Comparison of ENCODE assay signal across 21 mouse cellular contexts in genomic region chr6:134701211-134701602, GRCm38 (mm10).
DNase-seq lines count a peak whose midpoint lies in the region; ATAC-seq and TF ChIP-seq lines count a peak whose summit lies in the region.
"Had no signal": no experiment of that assay in that cellular context is flagged by ENCODE, and none has a peak within 500 bp of the region (broad histone marks: within the 10 kb centered on the region; RNA-seq: fewer than 3 reads in every experiment).

No protein-coding gene starts in this region.

- peaks cover 26% of the 10 kb centered on the region for H3K4me1 ChIP-seq in liver, adult 2 months (ENCODE audit: control insufficient read depth, insufficient read depth, low read length)
- peaks cover 6% of the 10 kb centered on the region for H3K4me1 ChIP-seq in thymus, adult 2 months (replicated peaks; ENCODE audit: control insufficient read depth, insufficient read depth, low read length)
- H3K4me1 ChIP-seq in intestine, embryonic 16.5 days (ENCODE audit: control insufficient read depth, insufficient read depth, low read length) = peaks cover 9% of the 10 kb centered on the region; the same call in 1 of the 2 replicates
- no peaks in the 10 kb centered on the region; the same call in 1 of the 2 replicates for H3K4me1 ChIP-seq in stomach, postnatal 0 days (replicated peaks; ENCODE audit: control insufficient read depth, insufficient read depth)
- H3K4me1 ChIP-seq: forebrain, embryonic 15.5 days; heart, embryonic 10.5 days; hindbrain, embryonic 15.5 days; neural tube, embryonic 15.5 days; stomach, embryonic 15.5 days had no signal

- no peaks in the 10 kb centered on the region for H3K36me3 ChIP-seq in liver, adult 2 months (ENCODE audit: control insufficient read depth, insufficient read depth, low read length)
- H3K36me3 ChIP-seq in thymus, adult 2 months (ENCODE audit: control insufficient read depth, insufficient read depth, low read length) = no peaks in the 10 kb centered on the region
- H3K36me3 ChIP-seq in intestine, embryonic 16.5 days (ENCODE audit: control insufficient read depth, insufficient read depth, low read length) = no peaks in the 10 kb centered on the region
- no peaks in the 10 kb centered on the region for H3K36me3 ChIP-seq in stomach, postnatal 0 days (ENCODE audit: control insufficient read depth, insufficient read depth, low read length)
- H3K36me3 ChIP-seq: embryonic facial prominence, embryonic 10.5 days; forebrain, embryonic 15.5 days; heart, embryonic 10.5 days; hindbrain, embryonic 15.5 days; stomach, embryonic 15.5 days had no signal

- TF ChIP-seq POLR2A in liver, adult 2 months (IDR thresholded peaks at IDR 0.05; ENCODE audit: extremely low read depth, insufficient read depth, low read length) = no peak
- TF ChIP-seq POLR2A in thymus, adult 2 months (IDR thresholded peaks at IDR 0.05; ENCODE audit: control insufficient read depth, extremely low read depth, insufficient read depth, low read length, poor library complexity) = no peak

- no peak for TF ChIP-seq CTCF in liver, adult 2 months (IDR thresholded peaks at IDR 0.05; ENCODE audit: low read depth, low read length)
- TF ChIP-seq CTCF in thymus, adult 2 months (IDR thresholded peaks at IDR 0.05; ENCODE audit: borderline replicate concordance, control insufficient read depth, extremely low read depth, insufficient read depth, low read length, poor library complexity) = no peak
- no peak for TF ChIP-seq CTCF in stomach, postnatal 0 days (IDR thresholded peaks at IDR 0.05; ENCODE audit: low read depth)

- no peak overlapping the region for H3K9ac ChIP-seq in liver, adult 2 months (ENCODE audit: low read depth, low read length)
- 0 out of 2 replicates have a peak overlapping the region, but pooled peaks have one; percentile 26 for H3K9ac ChIP-seq in intestine, embryonic 16.5 days (ENCODE audit: low read depth, low read length)
- no peak overlapping the region for H3K9ac ChIP-seq in stomach, postnatal 0 days (ENCODE audit: low read length)
- H3K9ac ChIP-seq: forebrain, embryonic 15.5 days; hindbrain, embryonic 15.5 days; neural tube, embryonic 15.5 days; stomach, embryonic 15.5 days had no signal

- WGBS in liver, adult 2 months = 56% methylated on average over 6 of the region's 6 CpGs
- 85% methylated on average over 6 of the region's 6 CpGs for WGBS in thymus, adult 2 months
- WGBS in intestine, embryonic 16.5 days = 78% methylated on average over 6 of the region's 6 CpGs
- WGBS in stomach, postnatal 0 days = 65% methylated on average over 6 of the region's 6 CpGs

- ATAC-seq in intestine, embryonic 16.5 days = peak; percentile 36; the same call in 1 of the 2 replicates
- peak; percentile 78 for ATAC-seq in stomach, postnatal 0 days (ENCODE audit: low FRiP score, low TSS enrichment)
- ATAC-seq: forebrain, embryonic 15.5 days had no signal

- H3K4me2 ChIP-seq in intestine, embryonic 16.5 days (ENCODE audit: low read depth, low read length) = no peak overlapping the region
- no peak overlapping the region for H3K4me2 ChIP-seq in stomach, postnatal 0 days (replicated peaks; ENCODE audit: low read depth)
- H3K4me2 ChIP-seq: forebrain, embryonic 15.5 days; hindbrain, embryonic 15.5 days; midbrain, embryonic 11.5 days; neural tube, embryonic 15.5 days; stomach, embryonic 15.5 days had no signal

- no peak overlapping the region for H3K4me3 ChIP-seq in liver, adult 2 months (ENCODE audit: insufficient read depth, low read depth, low read length)
- H3K4me3 ChIP-seq in thymus, adult 2 months (ENCODE audit: control insufficient read depth, insufficient read depth, low read length) = no peak overlapping the region
- H3K4me3 ChIP-seq in intestine, embryonic 16.5 days (ENCODE audit: low read length) = no peak overlapping the region
- no peak overlapping the region for H3K4me3 ChIP-seq in stomach, postnatal 0 days (ENCODE audit: low read depth, low read length)
- H3K4me3 ChIP-seq: embryonic facial prominence, embryonic 10.5 days; forebrain, embryonic 15.5 days; heart, embryonic 10.5 days; hindbrain, embryonic 15.5 days; left cerebral cortex, adult 2 months; neural tube, embryonic 15.5 days; stomach, embryonic 15.5 days had no signal

- no peaks in the 10 kb centered on the region for H3K9me3 ChIP-seq in intestine, embryonic 16.5 days (ENCODE audit: control insufficient read depth, low read length)
- H3K9me3 ChIP-seq in stomach, postnatal 0 days (ENCODE audit: control insufficient read depth, low read length) = no peaks in the 10 kb centered on the region
- H3K9me3 ChIP-seq: embryonic facial prominence, embryonic 10.5 days; forebrain, embryonic 15.5 days; heart, embryonic 10.5 days; hindbrain, embryonic 15.5 days; neural tube, embryonic 15.5 days; stomach, embryonic 15.5 days had no signal

- peak overlapping the region; percentile 30 for H3K27ac ChIP-seq in liver, adult 2 months (replicated peaks; ENCODE audit: insufficient read depth, low read depth, low read length)
- H3K27ac ChIP-seq in thymus, adult 2 months (ENCODE audit: control insufficient read depth, insufficient read depth, low read length) = peak overlapping the region; percentile 44; the same call in 1 of the 2 replicates
- peak overlapping the region; percentile 58 for H3K27ac ChIP-seq in intestine, embryonic 16.5 days (ENCODE audit: low read length)
- peak overlapping the region; percentile 42 for H3K27ac ChIP-seq in stomach, postnatal 0 days (replicated peaks)
- H3K27ac ChIP-seq: embryonic facial prominence, embryonic 10.5 days; forebrain, embryonic 15.5 days; hindbrain, embryonic 15.5 days; left cerebral cortex, adult 2 months; neural tube, embryonic 15.5 days had no signal

- H3K79me2 ChIP-seq in liver, adult 2 months (ENCODE audit: control insufficient read depth, insufficient read depth, low read length) = no peaks in the 10 kb centered on the region; the same call in 1 of the 2 replicates

- DNase-seq in liver, adult 2 months (ENCODE audit: extremely low read depth, low read depth, low spot score) = peak; percentile 59
- no peak for DNase-seq in liver
- no peak for DNase-seq in thymus, adult 2 months
- no peak for DNase-seq in thymus, postnatal 10 days (ENCODE audit: low spot score in 2 of 2)
- no peak for DNase-seq in stomach, postnatal 0 days (ENCODE audit: low spot score)
- no peak for DNase-seq in cerebellum, adult 8-10 months
- no peak for DNase-seq in cerebellum, adult 11-12 months
- DNase-seq: cerebellum, adult 9-11 months; gastrocnemius, postnatal 25 days; heart, postnatal 4 days; right cerebral cortex, adult 18-20 months; right cerebral cortex, postnatal 4 days had no signal

- H3K27me3 ChIP-seq in liver, adult 2 months (ENCODE audit: control insufficient read depth, insufficient read depth, low read length) = no peaks in the 10 kb centered on the region
- no peaks in the 10 kb centered on the region for H3K27me3 ChIP-seq in thymus, adult 2 months (ENCODE audit: control insufficient read depth, insufficient read depth, low read length)
- no peaks in the 10 kb centered on the region for H3K27me3 ChIP-seq in intestine, embryonic 16.5 days (replicated peaks; ENCODE audit: control insufficient read depth, insufficient read depth, low read length)
- H3K27me3 ChIP-seq in stomach, postnatal 0 days (ENCODE audit: control insufficient read depth, insufficient read depth, low read length) = no peaks in the 10 kb centered on the region
- H3K27me3 ChIP-seq: forebrain, embryonic 15.5 days; hindbrain, embryonic 15.5 days; neural tube, embryonic 15.5 days; stomach, embryonic 15.5 days had no signal

- peak; percentile 9 for TF ChIP-seq EP300 in stomach, postnatal 0 days (optimal IDR thresholded peaks at IDR 0.05)
